Mouse (Mus musculus): ENCODE measurements at regions not wholly inside any gene's neighbourhood (a gene's known extent, or its start where the extent isn't known, plus 50 kb on each side); places are given as distances from the start of the nearest gene placed in this dataset.
A peak's percentile ranks its signal among the peaks of the same experiment; 100 is the strongest.

- no peaks in the 10 kb centered on the region for H3K36me3 ChIP-seq
- 72% methylated on average over 6 of the region's 6 CpGs for WGBS
- no peak overlapping the region for H3K27ac ChIP-seq
- H3K4me3 ChIP-seq, result no peak overlapping the region
- no peaks in the 10 kb centered on the region for H3K4me1 ChIP-seq
- H3K27me3 ChIP-seq (replicated peaks), result no peaks in the 10 kb centered on the region
- H3K9me3 ChIP-seq, result no peaks in the 10 kb centered on the region
- no peak overlapping the region for H3K4me2 ChIP-seq (replicated peaks)
- ATAC-seq (ENCODE audit: low FRiP score, low read depth), result peak; percentile 61; the same call in 1 of the 2 replicates
- no peak overlapping the region for H3K9ac ChIP-seq
Observed at GRCm38 (mm10) chr8:100942680-100943427, 1526.6 kb upstream of the Cdh8 start.

DNA sequence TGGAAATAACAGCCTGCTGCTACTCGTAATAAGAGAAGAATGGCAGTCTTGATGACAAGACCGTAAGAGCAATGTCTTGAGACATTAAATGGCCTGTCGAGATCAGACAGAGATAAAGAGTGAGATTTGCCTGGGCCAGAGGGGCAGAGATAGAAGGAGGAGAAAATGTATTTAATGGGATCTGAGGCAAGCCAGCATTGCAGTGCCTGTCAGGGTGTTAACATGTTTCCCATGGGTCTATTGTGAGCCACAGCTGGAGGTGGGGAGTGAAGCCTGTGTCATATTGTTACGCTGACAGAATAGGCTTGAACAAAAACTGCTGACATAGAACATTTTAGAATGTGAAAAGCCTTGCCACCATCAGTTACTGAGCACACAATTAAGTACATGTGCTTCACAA, 1523.3 kb upstream of the Cdh8 start:
- Histone ChIP-seq H3K9me3 (no peaks in the 10 kb centered on the region), H3K9ac (no peak overlapping the region), H3K4me1 (no peaks in the 10 kb centered on the region), H3K4me2 (replicated peaks) (no peak overlapping the region), H3K27ac (no peak overlapping the region), H3K4me3 (no peak overlapping the region), H3K27me3 (replicated peaks) (no peaks in the 10 kb centered on the region), H3K36me3 (no peaks in the 10 kb centered on the region)
- ATAC-seq (ENCODE audit: low FRiP score, low read depth), result peak; percentile 68
- WGBS, result 25% methylated on average over 4 of the region's 4 CpGs

DNA sequence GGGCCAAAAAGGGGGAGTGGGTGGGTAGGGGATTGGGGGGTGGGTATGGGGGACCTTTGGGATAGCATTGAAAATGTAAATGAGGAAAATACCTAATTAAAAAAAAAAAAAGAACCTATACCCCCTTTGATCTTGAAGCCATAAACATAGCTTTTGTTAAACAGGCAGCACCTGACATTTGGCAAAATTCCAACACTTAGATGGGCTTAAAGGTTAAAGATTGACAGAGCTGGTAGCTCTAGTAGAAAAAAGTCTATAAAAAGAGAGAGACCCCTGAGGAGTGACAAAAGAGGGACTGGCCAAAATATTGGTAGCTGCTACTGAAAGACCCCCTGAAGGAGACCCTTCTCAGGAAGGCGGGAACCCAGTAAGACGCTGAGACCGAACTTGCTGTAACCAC, 1474.0 kb upstream of the Cdh8 start:
- Histone ChIP-seq H3K36me3 (no peaks in the 10 kb centered on the region), H3K4me2 (replicated peaks) (no peak overlapping the region), H3K4me1 (no peaks in the 10 kb centered on the region), H3K4me3 (no peak overlapping the region), H3K9me3 (no peaks in the 10 kb centered on the region), H3K27ac (no peak overlapping the region), H3K9ac (no peak overlapping the region), H3K27me3 (replicated peaks) (no peaks in the 10 kb centered on the region)
- WGBS, result 19% methylated on average over 3 of the region's 3 CpGs
- ATAC-seq (ENCODE audit: low FRiP score, low read depth), result no peak

DNA sequence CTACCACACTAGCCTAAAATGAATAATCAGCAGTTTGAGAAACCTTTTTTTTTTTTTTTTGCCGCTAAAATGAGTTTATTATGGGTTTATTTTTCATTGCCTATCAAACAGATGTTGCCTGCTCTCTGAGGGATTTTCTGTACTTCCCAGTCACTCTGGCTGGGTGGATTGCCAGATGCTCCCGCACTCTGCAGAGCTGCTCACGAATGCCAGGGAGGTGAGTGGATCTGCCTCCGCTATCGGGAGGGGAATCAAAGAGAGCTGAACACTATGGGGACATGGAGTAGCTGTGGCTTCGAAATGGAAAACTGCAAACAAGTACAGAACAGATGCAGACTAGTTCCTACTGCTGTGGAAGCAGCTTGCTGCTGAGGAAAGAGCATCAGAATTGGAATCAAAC, 1449.4 kb upstream of the Cdh8 start:
- no peak overlapping the region for H3K27ac ChIP-seq
- no peaks in the 10 kb centered on the region for H3K27me3 ChIP-seq (replicated peaks)
- no peak overlapping the region for H3K9ac ChIP-seq
- 74% methylated on average over 6 of the region's 6 CpGs for WGBS
- H3K4me1 ChIP-seq, result no peaks in the 10 kb centered on the region
- no peak overlapping the region for H3K4me2 ChIP-seq (replicated peaks)
- no peaks in the 10 kb centered on the region for H3K36me3 ChIP-seq
- ATAC-seq (ENCODE audit: low FRiP score, low read depth), result peak; percentile 53; the same call in 1 of the 2 replicates
- no peak overlapping the region for H3K4me3 ChIP-seq
- no peaks in the 10 kb centered on the region for H3K9me3 ChIP-seq

DNA sequence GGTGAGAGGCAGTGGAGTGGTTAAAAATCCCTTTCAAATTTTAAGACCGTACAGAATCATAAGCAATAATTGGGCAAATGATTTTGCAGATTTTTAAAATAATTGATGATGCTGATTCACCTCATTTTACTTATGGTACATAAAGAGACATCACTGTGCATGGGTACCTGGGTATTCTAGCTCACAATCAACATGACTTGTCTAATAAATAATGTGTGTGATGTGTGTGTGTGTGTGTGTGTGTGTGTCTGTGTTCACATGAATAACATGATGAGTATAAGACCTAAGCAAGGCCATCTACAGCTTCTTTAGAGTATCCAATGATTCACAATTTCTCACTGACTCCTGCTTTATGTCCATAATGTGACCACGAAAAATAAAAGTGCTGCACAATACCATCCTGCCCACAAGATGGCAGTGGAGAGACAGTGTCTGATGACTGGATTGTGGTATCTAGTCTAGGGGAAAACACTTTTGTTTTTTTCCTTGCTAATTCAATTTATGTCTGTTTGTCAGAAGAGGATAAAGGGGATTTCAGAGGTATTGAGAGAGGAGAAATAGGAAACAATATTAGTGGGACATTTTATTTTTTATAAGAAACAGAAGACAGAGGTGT, 1434.7 kb upstream of the Cdh8 start:
- Histone ChIP-seq H3K4me1 (no peaks in the 10 kb centered on the region), H3K4me3 (no peak overlapping the region), H3K27me3 (replicated peaks) (no peaks in the 10 kb centered on the region), H3K27ac (no peak overlapping the region), H3K4me2 (replicated peaks) (no peak overlapping the region), H3K9ac (no peak overlapping the region), H3K36me3 (no peaks in the 10 kb centered on the region), H3K9me3 (no peaks in the 10 kb centered on the region)
- ATAC-seq (ENCODE audit: low FRiP score, low read depth), result peak; percentile 80
- 41% methylated on average over 2 of the region's 2 CpGs for WGBS
